ENCODE assay signal across 18 mouse cellular contexts in the genomic region with DNA sequence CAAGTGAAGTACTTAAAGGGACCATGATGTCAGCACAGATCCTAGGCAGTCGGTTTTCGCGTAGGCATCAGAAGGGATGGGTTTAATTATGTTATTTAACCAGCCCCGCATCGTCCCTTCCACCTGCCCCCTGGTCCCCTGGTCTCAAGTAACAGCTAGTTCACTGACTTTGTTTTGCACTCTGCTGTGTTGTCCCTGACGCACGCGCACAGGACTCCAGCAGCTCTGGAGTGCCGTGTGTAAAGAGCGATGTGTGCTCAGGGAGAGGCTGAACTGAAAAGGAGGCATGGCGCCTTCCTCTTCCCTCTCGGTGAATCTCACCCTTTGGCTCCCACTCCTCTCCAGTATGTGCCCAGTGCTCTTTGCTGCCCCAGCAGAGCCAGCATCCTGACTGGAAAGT. TPM values are rescaled to one million over a fixed set of nuclear protein-coding genes. Genes with fewer than 3 reads are reported as not detected.
DNase-seq lines count a peak whose midpoint lies in the region; ATAC-seq and TF ChIP-seq lines count a peak whose summit lies in the region.
"Had no signal": no experiment of that assay in that cellular context is flagged by ENCODE, and none has a peak within 500 bp of the region (broad histone marks: within the 10 kb centered on the region; RNA-seq: fewer than 3 reads in every experiment).

No protein-coding gene starts in this region.

- peaks cover 89% of the 10 kb centered on the region for H3K36me3 ChIP-seq in megakaryocyte, embryonic 14.5 days (replicated peaks; ENCODE audit: low read length)
- H3K36me3 ChIP-seq in embryonic facial prominence, embryonic 11.5 days (replicated peaks; ENCODE audit: control insufficient read depth, insufficient read depth, low read depth, low read length): peaks cover 3% of the 10 kb centered on the region
- H3K36me3 ChIP-seq in splenic B cell, adult 2 months (ENCODE audit: control insufficient read depth, insufficient read depth, low read length, poor library complexity, severe bottlenecking): peaks cover 16% of the 10 kb centered on the region
- H3K36me3 ChIP-seq in midbrain, embryonic 13.5 days: peaks cover 87% of the 10 kb centered on the region

- no peaks in the 10 kb centered on the region for H3K9me3 ChIP-seq in megakaryocyte, embryonic 14.5 days
- no peaks in the 10 kb centered on the region for H3K9me3 ChIP-seq in embryonic facial prominence, embryonic 11.5 days (replicated peaks; ENCODE audit: control insufficient read depth, low read length)
- no peaks in the 10 kb centered on the region for H3K9me3 ChIP-seq in midbrain, embryonic 13.5 days
- H3K9me3 ChIP-seq: forebrain, embryonic 13.5 days; heart, embryonic 13.5 days; kidney, embryonic 15.5 days; midbrain, embryonic 15.5 days had no signal

- peak overlapping the region; percentile 51; the same call in 1 of the 2 replicates for H3K27ac ChIP-seq in gastrocnemius, adult 2 months
- no peak overlapping the region for H3K27ac ChIP-seq in embryonic facial prominence, embryonic 11.5 days (replicated peaks; ENCODE audit: low read depth, low read length)
- no peak overlapping the region for H3K27ac ChIP-seq in midbrain, embryonic 13.5 days
- H3K27ac ChIP-seq: forebrain, embryonic 13.5 days; heart, embryonic 13.5 days; kidney, embryonic 15.5 days; liver, embryonic 14.5 days; midbrain, embryonic 15.5 days had no signal

- H3K4me1 ChIP-seq in megakaryocyte, embryonic 14.5 days: peaks cover 46% of the 10 kb centered on the region
- H3K4me1 ChIP-seq in embryonic facial prominence, embryonic 11.5 days (ENCODE audit: control insufficient read depth, insufficient read depth, low read length): peaks cover 3% of the 10 kb centered on the region; the same call in 1 of the 2 replicates
- H3K4me1 ChIP-seq in midbrain, embryonic 13.5 days (replicated peaks): no peaks in the 10 kb centered on the region
- H3K4me1 ChIP-seq: forebrain, embryonic 13.5 days; midbrain, embryonic 15.5 days had no signal

- H3K4me2 ChIP-seq in embryonic facial prominence, embryonic 11.5 days (ENCODE audit: low read depth, low read length): no peak overlapping the region
- no peak overlapping the region for H3K4me2 ChIP-seq in midbrain, embryonic 13.5 days (replicated peaks)
- H3K4me2 ChIP-seq: forebrain, embryonic 13.5 days; heart, embryonic 13.5 days; kidney, embryonic 15.5 days; midbrain, embryonic 15.5 days had no signal

- 45% methylated on average over 12 of the region's 12 CpGs for WGBS in embryonic facial prominence, embryonic 11.5 days
- 78% methylated on average over 12 of the region's 12 CpGs for WGBS in midbrain, embryonic 13.5 days

- ATAC-seq in megakaryocyte, adult 5-6 weeks (ENCODE audit: poor library complexity, severe bottlenecking): no peak
- 0 out of 2 replicates have a peak, but pooled peaks have one; percentile 35 for ATAC-seq in embryonic facial prominence, embryonic 11.5 days (replicated peaks; ENCODE audit: insufficient number of reproducible peaks, low FRiP score, low TSS enrichment, low read depth)
- no peak for ATAC-seq in midbrain, embryonic 13.5 days
- ATAC-seq: forebrain, embryonic 13.5 days; inflammation-experienced regulatory T-cells, adult 6 months; midbrain, embryonic 15.5 days had no signal

- intact Hi-C loops in gastrocnemius, adult 2 months (cut with DNase I): no loop called here

- TF ChIP-seq CTCF in gastrocnemius, adult 2 months (IDR thresholded peaks at IDR 0.05): no peak

- H3K27me3 ChIP-seq in megakaryocyte, embryonic 14.5 days (replicated peaks): no peaks in the 10 kb centered on the region
- H3K27me3 ChIP-seq in embryonic facial prominence, embryonic 11.5 days (ENCODE audit: control insufficient read depth, insufficient read depth, low read length): no peaks in the 10 kb centered on the region
- H3K27me3 ChIP-seq in splenic B cell, adult 2 months (ENCODE audit: control insufficient read depth, insufficient read depth, low read length, poor library complexity, severe bottlenecking): no peaks in the 10 kb centered on the region
- H3K27me3 ChIP-seq in midbrain, embryonic 13.5 days: no peaks in the 10 kb centered on the region
- H3K27me3 ChIP-seq: forebrain, embryonic 13.5 days; heart, embryonic 13.5 days; kidney, embryonic 15.5 days; midbrain, embryonic 15.5 days had no signal

- H3K4me3 ChIP-seq in gastrocnemius, adult 2 months: no peak overlapping the region
- H3K4me3 ChIP-seq in megakaryocyte, embryonic 14.5 days (replicated peaks): peak overlapping the region; percentile 6
- no peak overlapping the region for H3K4me3 ChIP-seq in embryonic facial prominence, embryonic 11.5 days (ENCODE audit: low read depth, low read length)
- H3K4me3 ChIP-seq in midbrain, embryonic 13.5 days (replicated peaks): no peak overlapping the region
- H3K4me3 ChIP-seq: forebrain, embryonic 13.5 days; heart, embryonic 13.5 days; kidney, embryonic 15.5 days; midbrain, embryonic 15.5 days had no signal

- H3K9ac ChIP-seq in embryonic facial prominence, embryonic 11.5 days (replicated peaks; ENCODE audit: low read length): no peak overlapping the region; the same call in 1 of the 2 replicates
- H3K9ac ChIP-seq in midbrain, embryonic 13.5 days (replicated peaks): no peak overlapping the region
- H3K9ac ChIP-seq: forebrain, embryonic 13.5 days; heart, embryonic 13.5 days; kidney, embryonic 15.5 days; midbrain, embryonic 15.5 days had no signal

- no peak for DNase-seq in gastrocnemius, adult 2 months
- no peak for DNase-seq in gastrocnemius, adult 8-10 months (ENCODE audit: low spot score in 2 of 2)
- peak; percentile 71 for DNase-seq in embryonic facial prominence, embryonic 11.5 days (ENCODE audit: low spot score)
- DNase-seq in splenic B cell, adult 2 months (ENCODE audit: low read depth, low spot score): peak; percentile 21
- no peak for DNase-seq in adrenal gland, postnatal 25 days
- DNase-seq: adrenal gland, postnatal 10 days; cerebellum, postnatal 10 days; gastrocnemius, postnatal 36 days; thymus, adult 18-20 months had no signal

RNA-seq across cellular contexts. Expression of gene Gns, which starts 9.1 kb away (rescaled TPM):
- 10 to 100 TPM; 27.3 to 34.0 TPM for total RNA-seq in gastrocnemius, adult 2 months (2021)
- total RNA-seq in gastrocnemius, adult 8-10 months (2022): 10 to 100 TPM; 24.0 to 30.4 (median 28.8) TPM
- polyA plus RNA-seq in megakaryocyte, embryonic 14.5 days (2012; ENCODE audit: insufficient read depth, low replicate concordance): 17.6 and 33.3 TPM in 2 replicates
- total RNA-seq in megakaryocyte, adult 5-6 weeks (2015): 41.1 and 48.9 TPM in 2 replicates
- total RNA-seq in megakaryocyte, adult 5-6 weeks (2017): 33.8 and 40.7 TPM in 2 replicates
- 45.3 and 46.6 TPM in 2 replicates for polyA plus RNA-seq in embryonic facial prominence, embryonic 11.5 days (2014; fragmentation: Nextera tagmentation; extraction: Ambion mirVana)
- 33.9 and 36.9 TPM in 2 replicates for polyA plus RNA-seq in midbrain, embryonic 13.5 days (2015; fragmentation: Nextera tagmentation; extraction: Ambion mirVana)
- total RNA-seq in adrenal gland, postnatal 25 days (2021): 194 and 195 TPM in 2 replicates

RNA-seq across cellular contexts. Expression of gene Tbc1d30, which starts 22.9 kb away (rescaled TPM):
- under 1 TPM; 0.20 to 0.36 TPM for total RNA-seq in gastrocnemius, adult 2 months (2021)
- under 1 TPM; 0.19 to 0.53 (median 0.32) TPM for total RNA-seq in gastrocnemius, adult 8-10 months (2022)
- polyA plus RNA-seq in megakaryocyte, embryonic 14.5 days (2012; ENCODE audit: insufficient read depth, low replicate concordance): not detected in 2 replicates
- 0.23 and 0.42 TPM in 2 replicates for total RNA-seq in megakaryocyte, adult 5-6 weeks (2015)
- total RNA-seq in megakaryocyte, adult 5-6 weeks (2017): 0.40 and 1.8 TPM in 2 replicates
- polyA plus RNA-seq in embryonic facial prominence, embryonic 11.5 days (2014; fragmentation: Nextera tagmentation; extraction: Ambion mirVana): 2.7 TPM in 2 replicates
- polyA plus RNA-seq in midbrain, embryonic 13.5 days (2015; fragmentation: Nextera tagmentation; extraction: Ambion mirVana): 9.2 TPM in 2 replicates
- total RNA-seq in adrenal gland, postnatal 25 days (2021): 9.6 and 11.0 TPM in 2 replicates

Comparison
In these comparisons a context has a peak if more than half of its experiments do, and no peak if none do; other contexts are left out.
1. DNase-seq: peak in embryonic facial prominence, embryonic 11.5 days (single experiment) and splenic B cell, adult 2 months (single experiment); none in gastrocnemius, adult 2 months (single experiment), gastrocnemius, adult 8-10 months (0 of 2) and adrenal gland, postnatal 25 days (single experiment).